Mouse (Mus musculus): Measurements from ENCODE around the gene F7. TPM values are rescaled to one million over a fixed set of nuclear protein-coding genes. Genes with fewer than 3 reads are reported as not detected.
"Not testable (repeated sequence)": the region's sequence is repeated elsewhere in the genome, so short reads cannot be mapped to it uniquely, and the experiment has no call there.

Gene F7
- total RNA-seq, 2 experiments from 2014 or later: 0.18 TPM; not detected in 1

- no peak for DNase-seq (ENCODE audit: low spot score in 2 of 2)
Observed at GRCm38 (mm10) chr8:13027615-13028014, 1.8 kb downstream of the F7 start.

GRCm38 (mm10) chr8:13028482-13028881 lies 2.6 kb downstream of the F7 start:
- no peak for DNase-seq (ENCODE audit: low spot score in 2 of 2)

- DNase-seq (ENCODE audit: low spot score in 2 of 2): no peak
Observed at GRCm38 (mm10) chr8:13036346-13036812, 10.5 kb downstream of the F7 start.

GRCm38 (mm10) chr8:13037015-13037414 lies 11.2 kb downstream of the F7 start, which contains the start of gene F10:
Gene F10 (plus strand): TSS chr8:13037308.
- DNase-seq (ENCODE audit: low spot score in 2 of 2): no peak

GRCm38 (mm10) chr8:13037569-13037968 lies 11.7 kb downstream of the F7 start:
- DNase-seq (ENCODE audit: low spot score in 2 of 2): no peak

GRCm38 (mm10) chr8:13039054-13039453 lies 13.2 kb downstream of the F7 start:
- DNase-seq (ENCODE audit: low spot score in 2 of 2): no peak

GRCm38 (mm10) chr8:13041459-13041858 lies 15.6 kb downstream of the F7 start:
- DNase-seq (ENCODE audit: low spot score in 2 of 2): no peak

GRCm38 (mm10) chr8:13047652-13048051 lies 21.8 kb downstream of the F7 start:
- no peak for DNase-seq (ENCODE audit: low spot score in 2 of 2)

- DNase-seq (ENCODE audit: low spot score in 2 of 2): no peak
Observed at GRCm38 (mm10) chr8:13050550-13050949, 24.7 kb downstream of the F7 start.

GRCm38 (mm10) chr8:13057351-13057750 lies 31.5 kb downstream of the F7 start:
- DNase-seq (ENCODE audit: low spot score in 2 of 2): no peak

GRCm38 (mm10) chr8:13060441-13061150 lies 34.8 kb downstream of the F7 start, which contains the start of gene Proz:
Gene Proz (plus strand): TSS chr8:13060914.
- DNase-seq (ENCODE audit: low spot score in 2 of 2): no peak

GRCm38 (mm10) chr8:13063112-13063511 lies 37.3 kb downstream of the F7 start:
- no peak for DNase-seq (ENCODE audit: low spot score in 2 of 2)

GRCm38 (mm10) chr8:13073255-13073654 lies 47.4 kb downstream of the F7 start:
- DNase-seq (ENCODE audit: low spot score in 2 of 2): no peak

- no peak for DNase-seq (ENCODE audit: low spot score in 2 of 2)
Observed at GRCm38 (mm10) chr8:13075044-13075443, 49.2 kb downstream of the F7 start.

- not testable (repeated sequence) for DNase-seq (ENCODE audit: low spot score in 2 of 2)
Observed at GRCm38 (mm10) chr8:13075579-13075978, 49.7 kb downstream of the F7 start.

GRCm38 (mm10) chr8:13077542-13077941 lies 51.7 kb downstream of the F7 start:
- no peak for DNase-seq (ENCODE audit: low spot score in 2 of 2)

Other genes with a start within 250 kb of the F7 start
- gene Mcf2l, start 152.2 kb upstream of the F7 start, total RNA-seq (2021): 10 to 100 TPM; 36.0 to 42.4 TPM
- 1 to 10 TPM in 1 of 2 experiments, not detected in 1; 1.7 TPM for gene F10, start 11.3 kb downstream of the F7 start, total RNA-seq (2021)
- gene Proz, start 34.9 kb downstream of the F7 start, total RNA-seq (2021): under 1 TPM; 0.12 to 0.49 TPM
- 10 to 100 TPM; 13.9 to 15.9 TPM for gene Pcid2, start 79.4 kb downstream of the F7 start, total RNA-seq (2021)
- 100 to 1,000 TPM in 1 of 2 experiments, 10 to 100 TPM in 1; 99.9 to 112 TPM for gene Cul4a, start 79.6 kb downstream of the F7 start, total RNA-seq (2021)
- gene Lamp1, start 133.1 kb downstream of the F7 start, total RNA-seq (2021): 100 to 1,000 TPM; 265 to 276 TPM
- 10 to 100 TPM in 1 of 2 experiments, 1 to 10 TPM in 1; 8.2 to 10.6 TPM for gene Grtp1, start 174.6 kb downstream of the F7 start, total RNA-seq (2021)
- 10 to 100 TPM; 78.0 to 80.2 TPM for gene Adprhl1, start 228.1 kb downstream of the F7 start, total RNA-seq (2021)

Measured in gastrocnemius, postnatal 4 days (tissue).